Mouse (Mus musculus) heart, embryonic 14.5 days (tissue): ENCODE data around the gene Ctnna3. TPM values are rescaled to one million over a fixed set of nuclear protein-coding genes. Genes with fewer than 3 reads are reported as not detected.
"Not testable (repeated sequence)": the region's sequence is repeated elsewhere in the genome, so short reads cannot be mapped to it uniquely, and the experiment has no call there.

ENCODE experiments used
- ATAC-seq: fragments of 200-750 bp; cut with Nextera tagmentation; 2 replicates; pipeline ENCODE4 v1.8.0; 2017; ENCODE audit warnings: low read depth, moderate TSS enrichment; ENCODE audit not compliant: insufficient number of reproducible peaks, insufficient read depth, low FRiP score
- H3K27ac ChIP-seq, 2 experiments: fragments of 200-500 bp in 1 of 2; fragments of 300-500 bp in 1 of 2; sonication (generic) in 1 of 2; replicated peaks in 1 of 2; 2 replicates each; pipeline ENCODE4 v1.5.1; 2012 to 2014; ENCODE audit warnings: low read depth in 2 of 2, low read length in 2 of 2, control low read depth in 1 of 2, mild to moderate bottlenecking in 1 of 2, mixed read lengths in 1 of 2; ENCODE audit not compliant: control insufficient read depth in 1 of 2, insufficient read depth in 1 of 2
- H3K27me3 ChIP-seq: fragments of 300-500 bp; sonication (generic); 2 replicates; pipeline ENCODE4 v1.6.1; 2014; ENCODE audit warnings: mild to moderate bottlenecking, low read length, control low read depth; ENCODE audit not compliant: control insufficient read depth, insufficient read depth
- H3K36me3 ChIP-seq: fragments of 300-500 bp; sonication (generic); 2 replicates; pipeline ENCODE4 v1.6.1; 2014; ENCODE audit warnings: mild to moderate bottlenecking, control low read depth, low read length, mixed read lengths; ENCODE audit not compliant: control insufficient read depth, insufficient read depth
- H3K4me1 ChIP-seq, 2 experiments: fragments of 200-500 bp in 1 of 2; fragments of 300-500 bp in 1 of 2; sonication (generic) in 1 of 2; 2 replicates each; pipeline ENCODE4 v1.6.1; 2012 to 2014; ENCODE audit warnings: low read length in 2 of 2, control low read depth in 1 of 2, mixed read lengths in 1 of 2; ENCODE audit not compliant: control insufficient read depth in 2 of 2, insufficient read depth in 2 of 2
- H3K4me2 ChIP-seq: fragments of 300-500 bp; sonication (generic); 2 replicates; pipeline ENCODE4 v1.6.1; 2014; ENCODE audit warnings: mild to moderate bottlenecking, low read length
- H3K4me3 ChIP-seq, 2 experiments: fragments of 200-500 bp in 1 of 2; fragments of 300-500 bp in 1 of 2; sonication (generic) in 1 of 2; 2 replicates each; pipeline ENCODE4 v1.5.1; 2012 to 2014; ENCODE audit warnings: low read length in 2 of 2, mild to moderate bottlenecking in 2 of 2, control low read depth in 1 of 2, low read depth in 1 of 2, moderate library complexity in 1 of 2; ENCODE audit not compliant: control insufficient read depth in 1 of 2, insufficient read depth in 1 of 2
- H3K9ac ChIP-seq: fragments of 300-500 bp; sonication (generic); 2 replicates; pipeline ENCODE4 v1.6.1; 2014; ENCODE audit warnings: mild to moderate bottlenecking, low read length
- H3K9me3 ChIP-seq: fragments of 300-500 bp; sonication (generic); 2 replicates; pipeline ENCODE4 v1.6.1; 2016; ENCODE audit warnings: low read length, control low read depth; ENCODE audit not compliant: control insufficient read depth
- WGBS: fragments of 180-500 bp; shearing (Covaris S2); extraction: QIAGEN DNeasy Blood & Tissue Kit; methylation state at CpG from one replicate; pipeline ENCODE4 v1.1.7; 2014; 5-methylcytosine and 5-hydroxymethylcytosine counted together
- polyA plus RNA-seq: library from polyadenylated mRNA; unstranded; fragments of >200 nt; fragmentation: Nextera tagmentation; extraction: Ambion mirVana; gene quantifications from 2 replicates; pipeline ENCODE4 v1.2.1, GENCODE M21; 2014

Ctnna3 gene
- polyA plus RNA-seq, 1 experiment from 2014 or later = 29.4 TPM

- no peak for ATAC-seq
- no peak overlapping the region for H3K4me3 ChIP-seq
- H3K9me3 ChIP-seq = no peaks in the 10 kb centered on the region
- no peaks in the 10 kb centered on the region for H3K36me3 ChIP-seq
- no peak overlapping the region for H3K4me2 ChIP-seq
- no peak overlapping the region for H3K27ac ChIP-seq
- no peaks in the 10 kb centered on the region for H3K4me1 ChIP-seq
- no peaks in the 10 kb centered on the region for H3K27me3 ChIP-seq
- 90% methylated on average over 10 of the region's 10 CpGs for WGBS
- H3K9ac ChIP-seq = no peak overlapping the region
Observed at GRCm38 (mm10) chr10:63396963-63397362, 32.9 kb upstream of the Ctnna3 start.

GRCm38 (mm10) chr10:63402731-63403504, 27.0 kb upstream of the Ctnna3 start:
- H3K27ac ChIP-seq = no peak overlapping the region
- H3K9ac ChIP-seq = no peak overlapping the region
- no peak overlapping the region for H3K4me3 ChIP-seq
- WGBS = 90% methylated on average over 5 of the region's 5 CpGs
- no peaks in the 10 kb centered on the region for H3K4me1 ChIP-seq
- H3K9me3 ChIP-seq = no peaks in the 10 kb centered on the region
- no peaks in the 10 kb centered on the region for H3K36me3 ChIP-seq
- no peaks in the 10 kb centered on the region for H3K27me3 ChIP-seq
- no peak overlapping the region for H3K4me2 ChIP-seq
- no peak for ATAC-seq

- Histone ChIP-seq H3K27ac (no peak overlapping the region), H3K9ac (no peak overlapping the region), H3K4me1 (no peaks in the 10 kb centered on the region), H3K27me3 (no peaks in the 10 kb centered on the region), H3K4me3 (no peak overlapping the region), H3K36me3 (0 out of 2 replicates have a peak, but pooled peaks cover 3% of the 10 kb centered on the region), H3K4me2 (no peak overlapping the region), H3K9me3 (no peaks in the 10 kb centered on the region)
- ATAC-seq = no peak
- 87% methylated on average over 2 of the region's 2 CpGs for WGBS
Observed at GRCm38 (mm10) chr10:63403636-63404035, 26.3 kb upstream of the Ctnna3 start.

- H3K9ac ChIP-seq = no peak overlapping the region
- H3K4me2 ChIP-seq = no peak overlapping the region
- H3K9me3 ChIP-seq = no peaks in the 10 kb centered on the region
- no peak overlapping the region for H3K4me3 ChIP-seq
- H3K27ac ChIP-seq = no peak overlapping the region
- H3K36me3 ChIP-seq = 0 out of 2 replicates have a peak, but pooled peaks cover 3% of the 10 kb centered on the region
- 64% methylated on average over 16 of the region's 16 CpGs for WGBS
- no peaks in the 10 kb centered on the region for H3K27me3 ChIP-seq
- H3K4me1 ChIP-seq = no peaks in the 10 kb centered on the region
- ATAC-seq = no peak
Observed at GRCm38 (mm10) chr10:63410162-63410956, 19.5 kb upstream of the Ctnna3 start.

- H3K36me3 ChIP-seq, H3K27me3 ChIP-seq, H3K27ac ChIP-seq, H3K9ac ChIP-seq, H3K4me2 ChIP-seq, H3K9me3 ChIP-seq, H3K4me1 ChIP-seq, H3K4me3 ChIP-seq, ATAC-seq: not testable (repeated sequence)
- WGBS = 85% methylated on average over 6 of the region's 7 CpGs
Observed at GRCm38 (mm10) chr10:63411674-63412073, 18.2 kb upstream of the Ctnna3 start.

GRCm38 (mm10) chr10:63412756-63413155, 17.1 kb upstream of the Ctnna3 start:
- no peak for ATAC-seq
- Histone ChIP-seq H3K27me3 (no peaks in the 10 kb centered on the region), H3K4me1 (no peaks in the 10 kb centered on the region), H3K27ac (no peak overlapping the region), H3K9ac (no peak overlapping the region), H3K4me3 (no peak overlapping the region), H3K4me2 (no peak overlapping the region), H3K36me3 (0 out of 2 replicates have a peak, but pooled peaks cover 3% of the 10 kb centered on the region), H3K9me3 (no peaks in the 10 kb centered on the region)
- 84% methylated on average over 17 of the region's 17 CpGs for WGBS

- Histone ChIP-seq H3K4me1 (no peaks in the 10 kb centered on the region), H3K27me3 (no peaks in the 10 kb centered on the region), H3K9ac (no peak overlapping the region), H3K27ac (no peak overlapping the region), H3K9me3 (no peaks in the 10 kb centered on the region), H3K4me2 (no peak overlapping the region), H3K36me3 (no peaks in the 10 kb centered on the region), H3K4me3 (no peak overlapping the region)
- 66% methylated on average over 7 of the region's 7 CpGs for WGBS
- no peak for ATAC-seq
Observed at GRCm38 (mm10) chr10:63415287-63415686, 14.6 kb upstream of the Ctnna3 start.
